Mouse (Mus musculus): ENCODE measurements around the gene Trappc2l. TPM values are rescaled to one million over a fixed set of nuclear protein-coding genes. Genes with fewer than 3 reads are reported as not detected.

The Trappc2l gene
- polyA plus RNA-seq, 1 experiment = 169 TPM

GRCm38 (mm10) chr8:122577116-122577515 lies 34.3 kb upstream of the Trappc2l start:
- no peak for DNase-seq (ENCODE audit: low read depth, low spot score)
- WGBS = 51% methylated on average over 10 of the region's 10 CpGs

DNA sequence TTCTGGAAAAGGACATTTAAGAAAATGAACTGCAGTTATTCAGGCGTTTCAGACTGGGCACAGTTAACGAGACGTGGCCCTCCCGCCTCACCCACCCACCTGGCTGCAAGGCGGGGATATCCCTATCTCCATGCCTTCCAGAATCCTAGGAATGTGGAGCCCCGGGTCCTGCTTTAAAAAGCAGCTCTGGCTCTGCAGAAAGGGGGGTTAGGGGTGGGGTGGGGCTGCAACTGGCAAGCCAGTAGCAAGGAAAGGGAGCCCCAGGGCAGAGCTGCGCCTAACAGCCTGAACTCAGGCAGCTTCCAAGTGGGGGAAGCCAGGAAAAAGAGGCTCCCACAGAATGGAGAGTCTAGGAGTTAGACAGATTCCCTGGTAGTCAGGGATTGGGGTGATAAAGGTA lies 32.2 kb upstream of the Trappc2l start:
- 73% methylated on average over 7 of the region's 7 CpGs for WGBS
- no peak for DNase-seq (ENCODE audit: low read depth, low spot score)

- 82% methylated on average over 15 of the region's 15 CpGs for WGBS
- no peak for DNase-seq (ENCODE audit: low read depth, low spot score)
Observed at GRCm38 (mm10) chr8:122580926-122581325, 30.5 kb upstream of the Trappc2l start.

DNA sequence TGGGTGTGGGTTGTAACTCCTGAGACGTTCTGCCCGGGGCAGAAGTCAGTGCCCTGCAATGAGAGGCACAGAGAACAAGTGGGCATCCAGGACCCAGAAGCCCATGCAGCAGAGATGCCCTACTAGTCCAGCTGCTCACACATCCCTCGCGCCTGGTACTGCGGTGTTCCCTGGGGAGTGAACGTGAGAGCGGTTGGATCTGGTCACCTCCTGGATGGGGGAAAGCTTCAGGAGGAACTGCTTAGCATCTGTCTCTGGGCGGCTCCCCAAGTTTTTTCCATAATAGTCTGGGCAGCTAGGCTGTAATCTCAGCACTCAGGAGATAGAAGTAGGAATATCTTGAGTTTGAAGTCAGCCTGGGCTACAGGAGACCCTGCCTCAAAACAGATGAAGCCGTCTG lies 26.5 kb upstream of the Trappc2l start:
- no peak for DNase-seq (ENCODE audit: low read depth, low spot score)
- WGBS = 44% methylated on average over 9 of the region's 9 CpGs

DNA sequence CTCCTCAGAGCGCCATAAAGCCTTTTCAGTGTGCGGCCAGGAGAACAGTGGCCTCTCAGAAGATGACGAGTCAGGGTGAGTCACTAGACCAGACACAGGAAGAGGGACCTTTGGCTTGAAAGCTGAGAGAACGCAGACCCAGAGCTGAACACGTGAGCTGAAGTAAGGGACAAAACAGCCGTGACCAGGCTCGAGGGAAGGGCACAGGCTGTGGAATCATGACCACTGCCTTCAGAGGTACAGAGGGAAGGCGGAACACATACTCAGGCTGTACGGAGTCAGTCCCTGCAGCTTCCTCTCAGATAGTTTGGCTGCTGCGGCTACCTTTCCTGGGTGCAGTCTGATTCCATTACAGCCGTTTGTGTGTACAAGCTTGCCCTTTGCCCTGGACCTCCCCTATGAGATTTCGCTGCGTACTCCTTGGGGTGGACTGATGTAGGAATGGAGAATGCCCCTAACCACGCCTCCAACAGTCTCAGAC lies 26.0 kb upstream of the Trappc2l start:
- DNase-seq (ENCODE audit: low read depth, low spot score) = no peak
- WGBS = 16% methylated on average over 14 of the region's 14 CpGs

GRCm38 (mm10) chr8:122586171-122586570 lies 25.3 kb upstream of the Trappc2l start:
- 71% methylated on average over 7 of the region's 7 CpGs for WGBS
- no peak for DNase-seq (ENCODE audit: low read depth, low spot score)

- 44% methylated on average over 10 of the region's 10 CpGs for WGBS
- DNase-seq (ENCODE audit: low read depth, low spot score) = no peak
Observed at GRCm38 (mm10) chr8:122586749-122587148, 24.7 kb upstream of the Trappc2l start.

- 68% methylated on average over 12 of the region's 12 CpGs for WGBS
- no peak for DNase-seq (ENCODE audit: low read depth, low spot score)
Observed at GRCm38 (mm10) chr8:122593240-122593639, 18.2 kb upstream of the Trappc2l start.

DNA sequence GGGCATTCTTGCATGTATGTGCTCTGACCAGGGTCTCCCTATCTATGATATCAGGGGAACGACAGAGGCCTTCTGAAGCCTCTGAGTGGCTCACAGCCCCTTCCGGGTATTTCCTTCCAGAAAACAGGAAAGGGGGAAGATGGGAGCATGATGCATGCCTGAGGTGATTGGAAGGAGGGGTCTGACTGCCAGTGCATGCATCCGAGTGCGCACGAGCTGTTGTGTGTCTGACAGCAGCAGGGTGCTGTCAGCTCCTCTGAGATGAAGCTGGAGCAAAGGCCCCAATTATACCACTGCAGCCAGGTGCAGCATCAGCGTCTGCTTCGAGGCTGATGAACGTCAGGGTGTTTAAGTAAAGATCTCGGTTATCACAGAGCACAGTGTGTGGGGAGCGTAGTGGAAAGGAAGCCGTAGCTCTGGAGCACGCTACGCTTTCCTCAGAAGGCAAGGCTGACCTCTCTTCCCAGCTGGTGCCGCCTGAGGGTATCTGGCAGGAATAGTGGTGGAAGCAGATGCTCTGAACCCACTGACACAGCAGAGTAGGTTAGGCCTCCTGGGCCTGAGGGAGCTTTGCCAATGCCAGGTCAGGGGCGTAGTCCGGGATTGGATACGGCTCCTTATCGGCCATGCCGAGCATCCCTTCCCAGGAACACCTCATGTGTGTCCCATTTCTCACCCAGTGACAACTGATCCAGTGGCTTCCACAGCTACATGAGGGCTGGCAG lies 17.5 kb upstream of the Trappc2l start:
- DNase-seq (ENCODE audit: low read depth, low spot score) = no peak
- 93% methylated on average over 19 of the region's 19 CpGs for WGBS

DNA sequence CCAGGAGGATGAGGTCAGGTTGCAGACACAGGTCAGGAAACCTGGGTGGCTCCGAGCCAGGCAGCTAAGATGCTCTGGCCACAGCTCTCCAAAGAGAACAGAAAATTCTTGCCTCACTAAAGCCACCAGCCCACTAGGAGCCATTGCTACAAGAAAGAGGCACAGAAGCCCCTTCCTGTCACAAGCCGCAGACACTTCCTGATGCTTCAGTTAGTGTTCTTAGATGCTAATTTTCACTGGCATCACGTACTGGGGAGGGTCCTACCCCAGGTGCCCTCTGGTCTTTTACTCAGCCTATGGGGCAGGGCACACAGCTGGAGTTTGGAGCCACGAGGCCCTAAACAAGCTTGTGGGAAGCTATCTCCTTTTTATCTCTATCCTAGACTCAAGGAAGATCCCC lies 15.4 kb upstream of the Trappc2l start:
- DNase-seq (ENCODE audit: low read depth, low spot score) = no peak
- 75% methylated on average over 4 of the region's 4 CpGs for WGBS

DNA sequence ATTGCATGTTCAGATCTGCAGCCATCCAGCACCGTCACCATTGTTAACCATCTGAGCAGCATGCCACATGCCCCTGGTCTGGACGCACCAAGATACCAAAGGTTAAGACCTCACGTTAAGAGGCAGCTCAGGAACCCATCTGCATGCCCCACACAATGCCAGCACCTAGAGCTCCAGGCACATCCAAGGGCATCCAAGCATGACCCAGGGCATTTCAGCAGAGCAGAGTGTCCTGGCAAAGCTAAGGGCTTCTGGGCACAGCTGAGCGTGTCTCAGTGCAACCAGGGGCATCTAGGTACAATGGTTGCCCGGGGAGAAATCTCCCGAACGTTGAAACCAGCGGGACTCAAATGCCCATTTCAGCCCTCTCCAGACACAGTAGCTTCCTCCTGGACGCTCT lies 10.8 kb upstream of the Trappc2l start:
- DNase-seq (ENCODE audit: low read depth, low spot score) = no peak
- 95% methylated on average over 9 of the region's 9 CpGs for WGBS

- DNase-seq (ENCODE audit: low read depth, low spot score) = no peak
- 26% methylated on average over 1 of the region's 1 CpGs for WGBS
Observed at GRCm38 (mm10) chr8:122604640-122605039, 6.8 kb upstream of the Trappc2l start.

- 90% methylated on average over 4 of the region's 4 CpGs for WGBS
- DNase-seq (ENCODE audit: low read depth, low spot score) = no peak
Observed at GRCm38 (mm10) chr8:122605367-122605766, 6.1 kb upstream of the Trappc2l start.

DNA sequence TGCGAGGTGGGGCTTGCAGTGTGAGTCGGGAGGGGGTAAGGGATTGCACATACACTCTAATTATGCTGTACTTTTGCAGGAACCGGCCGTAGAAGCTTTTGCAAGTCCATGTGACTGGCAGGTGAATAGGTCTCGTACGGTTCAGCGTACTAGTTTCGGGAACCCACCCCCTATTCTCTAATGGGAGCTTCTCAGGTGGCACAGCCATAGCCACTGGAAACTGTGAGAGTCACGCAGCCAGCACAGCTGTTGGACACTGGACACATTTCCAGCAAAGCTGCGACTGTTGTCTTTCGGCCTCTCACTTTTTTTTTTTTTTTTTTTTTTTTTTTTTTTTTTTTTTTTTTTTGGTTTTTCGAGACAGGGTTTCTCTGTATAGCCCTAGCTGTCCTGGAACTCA lies 4.6 kb upstream of the Trappc2l start:
- DNase-seq (ENCODE audit: low read depth, low spot score) = no peak
- WGBS = 90% methylated on average over 11 of the region's 12 CpGs

DNA sequence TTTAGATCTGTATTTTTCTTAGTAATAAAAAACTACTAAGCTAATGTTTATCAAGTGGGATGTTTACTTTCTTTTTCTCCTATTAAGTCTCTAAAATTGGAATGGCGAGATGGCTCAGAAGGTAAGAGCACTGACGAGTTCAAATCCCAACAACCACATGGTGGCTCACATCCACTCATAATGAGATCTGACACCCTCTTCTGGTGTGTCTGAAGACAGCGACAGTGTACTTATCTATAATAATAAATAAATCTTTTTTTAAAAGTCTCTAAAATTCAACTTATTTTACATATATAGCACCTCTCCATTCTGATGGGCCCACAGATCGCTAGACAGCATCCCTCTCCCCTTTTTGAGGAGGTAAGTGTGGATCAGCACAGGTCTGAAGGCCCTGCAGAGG lies 1.2 kb upstream of the Trappc2l start:
- WGBS = 69% methylated on average over 4 of the region's 4 CpGs
- no peak for DNase-seq (ENCODE audit: low read depth, low spot score)

DNA sequence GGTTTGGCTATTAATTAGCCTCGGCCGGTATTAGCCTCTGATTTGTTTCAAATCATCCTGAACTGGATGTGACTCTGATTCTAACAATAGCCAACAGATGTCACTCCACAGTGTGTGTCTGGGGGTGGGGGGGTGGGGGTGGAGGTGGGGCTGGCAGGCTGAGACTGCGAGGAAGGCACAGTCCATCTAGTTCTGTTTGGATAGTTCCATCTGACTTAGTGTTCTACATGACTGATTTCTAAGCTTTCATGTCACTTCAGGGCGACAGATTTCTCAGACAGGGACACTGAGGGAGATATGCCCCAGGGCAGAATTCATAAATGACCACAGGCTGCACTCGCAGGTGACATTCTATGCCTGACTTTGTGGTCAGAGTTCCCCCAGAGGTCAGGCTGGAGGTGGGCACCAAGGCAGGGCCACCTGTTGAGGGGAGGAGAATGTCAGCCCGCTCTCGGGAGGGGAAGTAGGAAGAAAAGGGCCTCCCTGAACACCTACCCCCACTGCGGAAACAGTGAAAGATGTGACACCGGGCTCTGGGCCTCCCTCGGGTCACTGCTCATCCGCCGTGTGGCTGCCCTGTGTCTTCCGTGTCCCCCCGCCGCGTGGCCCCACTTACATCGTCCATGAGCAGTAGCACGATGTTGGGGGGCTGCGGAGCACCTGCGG lies 695 bp upstream of the Trappc2l start:
- WGBS = 5% methylated on average over 20 of the region's 20 CpGs
- DNase-seq (ENCODE audit: low read depth, low spot score) = no peak

DNA sequence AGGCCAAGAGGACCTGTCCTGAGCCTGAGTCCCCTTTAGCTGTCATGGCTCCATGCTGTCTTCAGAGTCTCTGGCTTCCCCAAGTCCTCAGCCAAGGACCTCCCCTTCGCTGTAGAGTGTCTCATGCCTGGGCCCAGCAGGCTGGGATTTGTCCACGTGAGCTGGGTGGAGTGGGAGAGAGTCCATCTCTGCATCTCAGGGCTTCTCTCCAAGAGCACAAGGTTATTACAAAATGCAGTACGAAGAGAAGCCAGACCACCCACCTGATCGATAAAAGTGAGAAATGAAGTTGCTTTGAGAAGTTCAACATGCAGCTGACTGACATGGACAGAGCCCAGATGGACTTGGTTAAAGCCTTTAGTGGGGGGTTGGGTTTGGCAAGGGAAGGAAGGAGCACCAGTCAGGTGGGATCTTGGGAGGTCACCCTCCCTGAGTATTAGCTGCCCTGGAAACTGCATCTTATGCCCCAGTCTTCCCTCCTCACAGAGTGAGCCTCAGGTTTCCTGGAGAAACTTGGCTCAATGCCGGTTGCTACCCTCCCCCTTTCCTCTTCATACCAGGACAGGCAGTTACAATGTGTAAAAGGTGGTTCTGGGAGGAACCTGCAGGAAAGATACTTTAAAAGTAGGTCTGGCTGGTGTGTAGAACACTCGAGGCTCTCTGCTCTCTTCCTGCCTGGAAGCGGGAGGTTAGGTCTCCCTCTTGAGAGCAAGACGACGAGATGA lies 4.9 kb downstream of the Trappc2l start:
- no peak for DNase-seq (ENCODE audit: low read depth, low spot score)
- 67% methylated on average over 9 of the region's 9 CpGs for WGBS

DNA sequence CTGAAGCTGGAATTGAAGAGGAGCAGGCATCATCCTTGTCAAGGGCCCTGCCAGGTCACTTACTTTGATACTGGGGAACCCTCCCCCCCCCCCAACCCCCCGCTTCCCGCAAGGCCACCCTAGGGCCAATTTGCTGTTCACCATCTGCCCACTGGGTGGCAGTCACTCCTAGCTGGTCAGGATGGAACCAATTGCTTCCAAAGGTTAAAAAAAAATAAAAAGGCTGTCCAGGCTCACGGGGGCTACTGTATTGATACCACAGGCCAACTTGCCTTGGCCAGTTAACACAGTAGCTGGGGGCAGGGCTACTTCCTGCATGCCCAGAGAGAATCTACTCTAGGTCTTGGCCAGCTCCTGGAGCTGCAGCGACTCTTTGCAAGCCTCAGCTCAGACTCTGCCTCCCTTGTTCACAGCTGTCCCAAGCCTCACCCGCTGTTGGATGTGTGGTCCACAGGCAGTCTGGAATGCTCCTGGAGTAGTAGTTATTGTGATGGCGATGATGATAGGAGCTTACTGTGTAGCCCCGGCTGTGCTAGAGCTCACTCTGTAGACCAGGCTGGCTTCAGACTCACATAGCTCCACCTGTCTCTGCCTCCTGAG lies 6.6 kb downstream of the Trappc2l start:
- no peak for DNase-seq (ENCODE audit: low read depth, low spot score)
- 37% methylated on average over 5 of the region's 7 CpGs for WGBS

- WGBS = 78% methylated on average over 6 of the region's 6 CpGs
- no peak for DNase-seq (ENCODE audit: low read depth, low spot score)
Observed at GRCm38 (mm10) chr8:122618660-122619378, 7.4 kb downstream of the Trappc2l start.

DNA sequence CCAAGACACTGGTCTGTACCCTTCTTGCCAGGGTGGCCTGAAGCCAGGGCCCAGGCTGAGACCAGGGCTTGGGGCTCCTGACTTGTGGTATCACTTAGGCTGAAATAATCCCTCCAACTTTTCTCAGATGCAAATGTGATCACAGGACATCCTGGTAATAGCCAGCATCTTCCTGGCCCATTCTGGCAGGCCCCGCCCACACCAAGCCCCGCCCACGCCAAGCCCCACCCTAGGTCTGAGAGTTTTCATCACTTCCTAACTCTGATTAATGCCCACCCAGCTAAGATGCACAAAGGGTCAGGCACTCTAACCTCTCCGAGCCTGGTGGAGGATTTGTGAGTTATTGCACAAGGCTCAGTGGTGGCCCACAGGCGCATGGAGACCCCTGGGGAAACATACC lies 9.0 kb downstream of the Trappc2l start:
- WGBS = 40% methylated on average over 5 of the region's 5 CpGs

More for the DNA sequence above, 9.0 kb downstream of the Trappc2l start:
- DNase-seq (ENCODE audit: low read depth, low spot score) = no peak
